ENCODE assay signal across 8 mouse cellular contexts in the genomic region with DNA sequence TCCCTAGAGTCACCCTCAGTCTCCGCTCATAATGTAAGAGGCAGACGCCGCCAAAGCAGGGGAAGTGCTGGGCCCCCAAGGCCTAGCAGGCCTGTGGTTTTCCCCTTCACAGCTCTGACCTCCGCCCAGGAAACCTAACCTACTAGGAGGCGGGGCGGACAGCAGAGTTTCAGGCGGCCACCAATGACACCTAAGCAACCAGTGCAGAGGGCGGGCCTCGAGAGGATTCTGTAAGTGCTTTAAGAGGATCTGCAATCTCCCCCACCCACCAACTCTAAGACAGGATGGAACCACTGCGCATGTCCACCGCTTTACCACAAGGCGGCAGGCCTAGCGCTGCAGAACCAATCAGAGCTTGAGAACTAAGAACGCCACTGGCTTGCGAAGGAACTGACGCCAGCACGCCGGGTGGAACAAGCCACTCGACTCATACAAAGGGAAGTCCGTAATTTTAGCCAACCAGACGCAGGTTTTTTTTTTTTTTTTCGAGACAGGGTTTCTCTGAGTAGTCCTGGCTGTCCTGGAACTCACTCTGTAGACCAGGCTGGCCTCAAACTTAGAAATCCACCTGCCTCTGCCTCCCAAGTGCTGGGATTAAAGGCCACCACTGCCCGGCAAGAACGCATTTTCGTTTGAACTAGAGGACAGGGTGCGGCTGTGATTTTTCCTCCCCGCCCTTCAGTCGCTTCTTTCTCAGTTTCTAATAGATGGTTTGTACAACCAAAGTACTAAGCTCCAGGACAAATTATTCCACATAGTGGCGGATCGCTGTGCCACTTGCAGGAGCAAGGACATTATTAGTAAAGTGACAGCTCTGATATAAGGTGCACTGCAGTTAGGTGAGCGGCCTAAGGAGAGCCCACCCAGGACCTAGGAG. TPM values are rescaled to one million over a fixed set of nuclear protein-coding genes. Genes with fewer than 3 reads are reported as not detected.
A peak's percentile ranks its signal among the peaks of the same experiment; 100 is the strongest.
DNase-seq lines count a peak whose midpoint lies in the region; ATAC-seq and TF ChIP-seq lines count a peak whose summit lies in the region.

No protein-coding gene starts in this region.

- H3K9ac ChIP-seq in embryonic facial prominence, embryonic 11.5 days (replicated peaks; ENCODE audit: low read length), result no peak overlapping the region
- peak overlapping the region; percentile 23; the same call in 1 of the 2 replicates for H3K9ac ChIP-seq in midbrain, embryonic 13.5 days (replicated peaks)

- peak overlapping the region; percentile 48; the same call in 1 of the 2 replicates for H3K27ac ChIP-seq in embryonic facial prominence, embryonic 11.5 days (replicated peaks; ENCODE audit: low read depth, low read length)
- peak overlapping the region; percentile 56; the same call in 1 of the 2 replicates for H3K27ac ChIP-seq in limb, embryonic 10.5 days
- H3K27ac ChIP-seq in midbrain, embryonic 13.5 days, result peak overlapping the region; percentile 82
- peak overlapping the region; percentile 91 for H3K27ac ChIP-seq in spleen, adult 2 months (ENCODE audit: insufficient read depth, low read length)

- peak overlapping the region; percentile 7; the same call in 1 of the 2 replicates for H3K4me2 ChIP-seq in embryonic facial prominence, embryonic 11.5 days (ENCODE audit: low read depth, low read length)
- H3K4me2 ChIP-seq in midbrain, embryonic 13.5 days (replicated peaks), result peak overlapping the region; percentile 44

- ATAC-seq in embryonic facial prominence, embryonic 11.5 days (replicated peaks; ENCODE audit: insufficient number of reproducible peaks, low FRiP score, low TSS enrichment, low read depth), result peak; percentile 95
- peak; percentile 82 for ATAC-seq in granulocyte monocyte progenitor cell, adult 5-6 weeks (replicated peaks; ENCODE audit: poor library complexity, severe bottlenecking)
- peak; percentile 97 for ATAC-seq in midbrain, embryonic 13.5 days

- no peaks in the 10 kb centered on the region for H3K27me3 ChIP-seq in embryonic facial prominence, embryonic 11.5 days (ENCODE audit: control insufficient read depth, insufficient read depth, low read length)
- H3K27me3 ChIP-seq in limb, embryonic 10.5 days (ENCODE audit: low read depth, poor library complexity, severe bottlenecking), result peaks cover 58% of the 10 kb centered on the region
- H3K27me3 ChIP-seq in midbrain, embryonic 13.5 days, result no peaks in the 10 kb centered on the region
- H3K27me3 ChIP-seq in spleen, adult 2 months (ENCODE audit: control insufficient read depth, insufficient read depth, low read length), result no peaks in the 10 kb centered on the region

- no peak for TF ChIP-seq CTCF in spleen, adult 2 months (IDR thresholded peaks at IDR 0.05; ENCODE audit: extremely low read depth, insufficient read depth, insufficient read length, insufficient replicate concordance)

- H3K4me3 ChIP-seq in embryonic facial prominence, embryonic 11.5 days (ENCODE audit: low read depth, low read length), result no peak overlapping the region; the same call in 1 of the 2 replicates
- peak overlapping the region; percentile 28 for H3K4me3 ChIP-seq in limb, embryonic 10.5 days
- peak overlapping the region; percentile 21 for H3K4me3 ChIP-seq in midbrain, embryonic 13.5 days (replicated peaks)
- peak overlapping the region; percentile 32; the same call in 1 of the 2 replicates for H3K4me3 ChIP-seq in spleen, adult 2 months (ENCODE audit: extremely low read depth, insufficient read depth, insufficient read length)

- H3K36me3 ChIP-seq in embryonic facial prominence, embryonic 11.5 days (replicated peaks; ENCODE audit: control insufficient read depth, insufficient read depth, low read depth, low read length), result no peaks in the 10 kb centered on the region
- H3K36me3 ChIP-seq in limb, embryonic 10.5 days, result peaks cover 35% of the 10 kb centered on the region
- H3K36me3 ChIP-seq in midbrain, embryonic 13.5 days, result peaks cover 19% of the 10 kb centered on the region; the same call in 1 of the 2 replicates
- H3K36me3 ChIP-seq in spleen, adult 2 months (ENCODE audit: control insufficient read depth, insufficient read depth, low read length), result peaks cover 3% of the 10 kb centered on the region; the same call in 1 of the 2 replicates

- peak; percentile 80 for TF ChIP-seq POLR2A in spleen, adult 2 months (IDR thresholded peaks at IDR 0.05; ENCODE audit: low read depth, low read length)

- peak; percentile 90 for DNase-seq in ovary, adult 18-20 months (ENCODE audit: low spot score)
- no peak for DNase-seq in ovary, postnatal 10 days (ENCODE audit: low spot score)
- peak; percentile 90 for DNase-seq in embryonic facial prominence, embryonic 11.5 days (ENCODE audit: low spot score)
- DNase-seq in kidney, adult 11 months, result peak; percentile 96
- DNase-seq in limb, embryonic 10.5 days (ENCODE audit: low spot score), result peak; percentile 83
- peak; percentile 88 to 96 for DNase-seq in spleen, adult 2 months (ENCODE audit: low read depth in 1 of 2, low spot score in 2 of 2)

- H3K9me3 ChIP-seq in embryonic facial prominence, embryonic 11.5 days (replicated peaks; ENCODE audit: control insufficient read depth, low read length), result no peaks in the 10 kb centered on the region
- H3K9me3 ChIP-seq in limb, embryonic 10.5 days (replicated peaks), result no peaks in the 10 kb centered on the region
- H3K9me3 ChIP-seq in midbrain, embryonic 13.5 days, result no peaks in the 10 kb centered on the region

- 30% methylated on average over 29 of the region's 31 CpGs for WGBS in embryonic facial prominence, embryonic 11.5 days
- 22% methylated on average over 31 of the region's 31 CpGs for WGBS in limb, embryonic 10.5 days
- 30% methylated on average over 31 of the region's 31 CpGs for WGBS in midbrain, embryonic 13.5 days
- WGBS in spleen, adult 2 months, result 32% methylated on average over 31 of the region's 31 CpGs

- H3K4me1 ChIP-seq in embryonic facial prominence, embryonic 11.5 days (ENCODE audit: control insufficient read depth, insufficient read depth, low read length), result no peaks in the 10 kb centered on the region
- H3K4me1 ChIP-seq in limb, embryonic 10.5 days, result peaks cover 6% of the 10 kb centered on the region
- H3K4me1 ChIP-seq in midbrain, embryonic 13.5 days (replicated peaks), result peaks cover 14% of the 10 kb centered on the region; the same call in 1 of the 2 replicates
- H3K4me1 ChIP-seq in spleen, adult 2 months (ENCODE audit: control insufficient read depth, insufficient read depth, insufficient read length), result peaks cover 9% of the 10 kb centered on the region; the same call in 1 of the 2 replicates

RNA-seq across cellular contexts. Expression of gene Arhgap4, which starts 6.6 kb away (rescaled TPM):
- polyA plus RNA-seq in embryonic facial prominence, embryonic 11.5 days (2014; fragmentation: Nextera tagmentation; extraction: Ambion mirVana), result 1.5 and 2.0 TPM in 2 replicates
- total RNA-seq in granulocyte monocyte progenitor cell, adult 5-6 weeks (2014; fragmentation: Nextera tagmentation), result 45.1 and 49.1 TPM in 2 replicates
- 26.4 and 36.3 TPM in 2 replicates for total RNA-seq in granulocyte monocyte progenitor cell, adult 5-6 weeks (2017)
- polyA plus RNA-seq in limb, embryonic 10.5 days (2016; fragmentation: Nextera tagmentation; extraction: Ambion mirVana), result 1.7 and 2.4 TPM in 2 replicates
- 2.8 and 2.9 TPM in 2 replicates for polyA plus RNA-seq in midbrain, embryonic 13.5 days (2015; fragmentation: Nextera tagmentation; extraction: Ambion mirVana)
- polyA plus RNA-seq in spleen, adult 2 months (2012; rRNA removed), result 289 and 344 TPM in 2 replicates

RNA-seq across cellular contexts. Expression of gene Naa10, which starts 6.7 kb away (rescaled TPM):
- polyA plus RNA-seq in embryonic facial prominence, embryonic 11.5 days (2014; fragmentation: Nextera tagmentation; extraction: Ambion mirVana), result 154 and 159 TPM in 2 replicates
- 159 and 179 TPM in 2 replicates for total RNA-seq in granulocyte monocyte progenitor cell, adult 5-6 weeks (2014; fragmentation: Nextera tagmentation)
- total RNA-seq in granulocyte monocyte progenitor cell, adult 5-6 weeks (2017), result 155 and 215 TPM in 2 replicates
- 180 and 205 TPM in 2 replicates for polyA plus RNA-seq in limb, embryonic 10.5 days (2016; fragmentation: Nextera tagmentation; extraction: Ambion mirVana)
- polyA plus RNA-seq in midbrain, embryonic 13.5 days (2015; fragmentation: Nextera tagmentation; extraction: Ambion mirVana), result 107 and 108 TPM in 2 replicates
- polyA plus RNA-seq in spleen, adult 2 months (2012; rRNA removed), result 36.8 and 42.8 TPM in 2 replicates

RNA-seq across cellular contexts. Expression of gene Renbp, which starts 15.6 kb away (rescaled TPM):
- polyA plus RNA-seq in embryonic facial prominence, embryonic 11.5 days (2014; fragmentation: Nextera tagmentation; extraction: Ambion mirVana), result 20.3 and 24.3 TPM in 2 replicates
- total RNA-seq in granulocyte monocyte progenitor cell, adult 5-6 weeks (2014; fragmentation: Nextera tagmentation), result 24.5 and 60.3 TPM in 2 replicates
- total RNA-seq in granulocyte monocyte progenitor cell, adult 5-6 weeks (2017), result 13.6 and 24.3 TPM in 2 replicates
- 11.2 and 13.7 TPM in 2 replicates for polyA plus RNA-seq in limb, embryonic 10.5 days (2016; fragmentation: Nextera tagmentation; extraction: Ambion mirVana)
- 10.5 and 12.3 TPM in 2 replicates for polyA plus RNA-seq in midbrain, embryonic 13.5 days (2015; fragmentation: Nextera tagmentation; extraction: Ambion mirVana)
- 13.3 and 17.9 TPM in 2 replicates for polyA plus RNA-seq in spleen, adult 2 months (2012; rRNA removed)

RNA-seq across cellular contexts. Expression of gene L1cam, which starts 19.2 kb away (rescaled TPM):
- 6.6 and 10.8 TPM in 2 replicates for polyA plus RNA-seq in embryonic facial prominence, embryonic 11.5 days (2014; fragmentation: Nextera tagmentation; extraction: Ambion mirVana)
- 0.11 and 0.13 TPM in 2 replicates for total RNA-seq in granulocyte monocyte progenitor cell, adult 5-6 weeks (2014; fragmentation: Nextera tagmentation)
- total RNA-seq in granulocyte monocyte progenitor cell, adult 5-6 weeks (2017), result 0.26 and 1.6 TPM in 2 replicates
- 0.63 and 1.7 TPM in 2 replicates for polyA plus RNA-seq in limb, embryonic 10.5 days (2016; fragmentation: Nextera tagmentation; extraction: Ambion mirVana)
- polyA plus RNA-seq in midbrain, embryonic 13.5 days (2015; fragmentation: Nextera tagmentation; extraction: Ambion mirVana), result 73.8 and 80.8 TPM in 2 replicates
- polyA plus RNA-seq in spleen, adult 2 months (2012; rRNA removed), result 4.4 and 5.5 TPM in 2 replicates

RNA-seq across cellular contexts. Expression of gene Avpr2, which starts 23.2 kb away (rescaled TPM):
- 0.25 TPM in 1 of 2 replicates, not detected in the other for polyA plus RNA-seq in embryonic facial prominence, embryonic 11.5 days (2014; fragmentation: Nextera tagmentation; extraction: Ambion mirVana)
- total RNA-seq in granulocyte monocyte progenitor cell, adult 5-6 weeks (2014; fragmentation: Nextera tagmentation), result not detected in 2 replicates
- 0.09 TPM in 1 of 2 replicates, not detected in the other for total RNA-seq in granulocyte monocyte progenitor cell, adult 5-6 weeks (2017)
- polyA plus RNA-seq in limb, embryonic 10.5 days (2016; fragmentation: Nextera tagmentation; extraction: Ambion mirVana), result 0.10 TPM in 2 replicates
- polyA plus RNA-seq in midbrain, embryonic 13.5 days (2015; fragmentation: Nextera tagmentation; extraction: Ambion mirVana), result 0.24 and 0.27 TPM in 2 replicates
- 0.05 and 0.07 TPM in 2 replicates for polyA plus RNA-seq in spleen, adult 2 months (2012; rRNA removed)

Comparison
In these comparisons a context has a peak if more than half of its experiments do, and no peak if none do; other contexts are left out.
1. RNA of gene Arhgap4, which starts 6.6 kb away (polyA plus RNA-seq): 289 to 344 TPM in spleen, adult 2 months; 2.8 to 2.9 TPM in midbrain, embryonic 13.5 days, 1.7 to 2.4 TPM in limb, embryonic 10.5 days and 1.5 to 2.0 TPM in embryonic facial prominence, embryonic 11.5 days; every median in the first group is over 10 times any median in the second.
2. Peak in every context shown above with its lines, with median percentiles within 50 percentile points of each other: ATAC-seq and H3K27ac ChIP-seq.